Mouse (Mus musculus) mouse embryonic stem cell (cell line): ENCODE results near the gene Mtfr1l.
"Not testable (repeated sequence)": the region's sequence is repeated elsewhere in the genome, so short reads cannot be mapped to it uniquely, and the experiment has no call there.

Source experiments
- in situ Hi-C, 2 experiments: fragments of 300-500 bp; cut with MboI; formaldehyde crosslinking; loops; 1 replicate in 1 of 2; 3 replicates in 1 of 2; pipeline ENCODE4 v1.14.3; 2019 to 2020; ENCODE audit warnings: low sequenced_read_pairs in 2 of 2, low pct_unique_long_range_greater_than_20kb in 1 of 2, mixed read lengths in 1 of 2; ENCODE audit not compliant: unreplicated experiment in 1 of 2

Gene Mtfr1l

DNA sequence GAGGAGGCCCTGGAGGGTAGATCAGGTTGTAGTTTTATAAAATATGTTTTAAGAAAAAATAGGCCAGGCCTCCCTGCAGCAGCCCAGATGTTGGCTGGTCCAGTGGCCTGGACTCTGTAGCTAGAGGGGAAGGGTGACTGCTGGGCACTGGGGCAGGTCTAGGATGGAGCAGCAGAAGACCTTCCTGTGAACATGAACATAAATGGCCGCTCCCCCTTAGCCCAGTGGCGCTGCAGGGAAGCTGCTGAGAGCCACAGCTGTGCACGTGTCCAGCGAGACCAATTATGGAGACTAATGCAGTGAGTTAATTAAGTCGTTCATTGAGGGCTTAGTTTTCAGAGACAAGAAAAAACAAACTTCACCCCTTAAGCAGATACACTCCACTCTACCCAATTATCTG lies 9.4 kb downstream of the Mtfr1l start:
- in situ Hi-C loops, result no loop called here

DNA sequence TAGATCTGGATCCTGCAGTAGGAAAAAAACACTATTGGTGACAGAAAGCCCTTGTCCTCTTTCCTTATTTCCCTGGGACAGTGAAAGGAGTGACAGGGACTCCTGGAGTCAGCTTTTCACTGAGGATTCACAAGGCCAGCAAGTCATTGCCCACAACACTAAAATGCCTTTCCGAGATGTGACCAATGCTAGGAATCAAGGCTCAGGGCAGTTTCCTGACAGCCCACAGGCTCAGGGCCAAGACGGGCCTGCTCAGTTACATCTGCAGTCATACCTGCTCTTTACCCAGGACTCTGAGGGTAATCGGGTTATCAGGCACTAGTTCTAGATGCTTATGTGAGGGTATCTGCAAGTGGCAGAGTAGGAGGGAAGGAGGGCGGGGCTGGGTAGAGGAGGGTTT lies 11.7 kb downstream of the Mtfr1l start:
- in situ Hi-C loops, result no loop called here

GRCm38 (mm10) chr4:134519281-134519680 lies 15.9 kb downstream of the Mtfr1l start:
- in situ Hi-C loops, result no loop called here

GRCm38 (mm10) chr4:134518541-134518940 lies 16.6 kb downstream of the Mtfr1l start:
- in situ Hi-C loops, result no loop called here

GRCm38 (mm10) chr4:134517719-134518118 lies 17.5 kb downstream of the Mtfr1l start:
- in situ Hi-C loops, result no loop called here

GRCm38 (mm10) chr4:134516981-134517380 lies 18.2 kb downstream of the Mtfr1l start:
- in situ Hi-C loops, result no loop called here

- in situ Hi-C loops, result no loop called here
Measured at GRCm38 (mm10) chr4:134515614-134516013, 19.6 kb downstream of the Mtfr1l start.

DNA sequence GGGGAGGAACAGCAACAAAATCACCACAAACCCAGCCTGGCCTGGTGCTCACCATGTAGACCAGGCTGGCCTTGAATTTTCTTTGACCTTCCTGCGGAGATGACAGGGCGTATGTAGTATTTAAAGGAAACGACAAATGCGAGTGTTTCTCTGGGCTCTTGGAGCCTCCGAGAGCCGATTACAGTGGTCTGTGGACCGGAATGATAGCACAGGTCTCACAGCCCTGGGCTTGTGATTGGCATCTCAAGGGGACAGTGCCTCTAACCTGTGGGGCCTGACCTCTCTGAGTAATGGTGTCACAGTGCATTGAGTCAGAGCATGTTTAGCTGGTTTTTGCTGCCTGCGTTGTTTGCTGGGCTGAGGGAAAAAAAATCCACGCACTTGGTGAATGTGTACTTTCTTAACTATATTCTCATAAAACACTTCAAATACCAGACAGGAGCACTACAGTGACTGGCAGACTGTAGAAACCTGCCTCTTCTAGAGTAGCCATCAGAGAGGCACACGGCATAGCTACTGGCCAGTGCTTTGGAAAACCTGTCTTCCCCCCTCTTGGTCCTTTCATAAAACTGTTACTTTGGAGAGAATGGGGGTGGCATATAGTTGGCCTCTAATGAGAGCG lies 20.8 kb downstream of the Mtfr1l start:
- in situ Hi-C loops, result no loop called here

DNA sequence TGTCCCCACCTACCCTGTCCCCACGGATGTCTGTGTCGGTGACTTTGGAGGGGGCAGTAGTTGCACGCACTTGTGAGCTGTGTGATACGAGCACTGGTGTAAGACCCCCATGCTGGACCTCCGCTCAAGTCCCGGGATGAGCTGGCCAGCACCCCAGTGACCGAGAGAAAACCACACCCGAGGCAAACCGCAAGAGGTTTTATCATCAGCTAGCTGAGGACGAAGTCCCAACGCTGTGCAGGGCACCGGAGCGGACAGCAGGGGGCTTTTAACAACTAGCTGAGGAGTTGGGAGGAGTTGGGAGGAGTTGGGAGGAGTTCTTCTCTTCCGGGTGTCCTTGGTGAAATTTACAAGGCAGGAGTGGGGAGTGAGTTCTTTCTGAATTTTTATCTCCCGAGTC lies 22.4 kb downstream of the Mtfr1l start:
- in situ Hi-C loops, result no loop called here

GRCm38 (mm10) chr4:134511730-134512129 lies 23.5 kb downstream of the Mtfr1l start:
- in situ Hi-C loops, result no loop called here

- in situ Hi-C loops, result no loop called here
Measured at GRCm38 (mm10) chr4:134510845-134511411, 24.3 kb downstream of the Mtfr1l start, which contains the start of gene Aunip. Gene Aunip (plus strand): TSS chr4:134510999.

- in situ Hi-C loops, result no loop called here
Measured at GRCm38 (mm10) chr4:134510396-134510795, 24.8 kb downstream of the Mtfr1l start.

- in situ Hi-C loops, result no loop called here
Measured at GRCm38 (mm10) chr4:134506713-134507112, 28.5 kb downstream of the Mtfr1l start.

GRCm38 (mm10) chr4:134505966-134506594 lies 29.1 kb downstream of the Mtfr1l start:
- in situ Hi-C loops, result no loop called here

DNA sequence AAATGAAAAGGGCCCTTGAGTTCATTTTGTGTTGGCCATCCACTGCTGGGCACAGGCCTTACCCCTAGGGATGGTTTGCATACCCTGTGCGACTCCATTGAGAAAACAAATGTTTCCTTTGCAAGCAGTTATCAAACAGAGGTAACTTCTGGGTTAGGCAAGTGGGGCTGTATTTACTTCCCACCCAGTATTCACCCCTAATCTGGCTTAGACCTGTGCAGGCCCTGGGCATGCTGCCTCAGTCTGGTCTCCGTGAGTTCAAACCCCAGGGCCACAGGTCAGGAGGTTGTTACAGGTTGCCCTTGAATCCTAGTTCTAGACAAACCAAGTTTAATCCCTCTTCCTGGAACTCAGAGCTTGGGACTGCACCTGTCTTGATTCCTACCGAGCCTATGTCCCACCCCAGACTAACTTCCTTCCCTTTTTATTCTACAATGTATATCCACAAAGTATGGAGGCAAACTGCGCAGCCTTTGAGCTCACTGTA lies 29.8 kb downstream of the Mtfr1l start:
- in situ Hi-C loops, result no loop called here

- in situ Hi-C loops, result no loop called here
Measured at GRCm38 (mm10) chr4:134503686-134504357, 31.4 kb downstream of the Mtfr1l start.

DNA sequence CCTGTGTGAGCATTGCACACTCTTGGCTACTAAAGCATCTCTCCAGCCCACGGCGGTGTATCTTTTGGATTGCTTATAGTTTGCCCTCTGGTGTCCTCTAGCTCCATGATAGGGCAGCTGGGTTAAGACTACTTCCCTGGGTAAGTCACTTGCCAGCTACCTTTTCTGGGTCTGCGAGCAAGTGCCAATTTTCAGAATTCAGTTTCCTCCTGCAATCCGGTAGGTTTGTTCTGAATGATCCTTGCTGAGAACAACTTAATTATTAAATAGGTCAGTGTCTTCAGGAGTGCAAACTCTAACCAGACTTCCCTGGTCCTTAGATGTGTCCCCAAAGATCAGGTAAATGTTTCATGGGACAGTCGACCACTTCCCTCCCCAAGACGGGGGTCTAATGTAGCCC lies 34.1 kb downstream of the Mtfr1l start:
- in situ Hi-C loops, result no loop called here

DNA sequence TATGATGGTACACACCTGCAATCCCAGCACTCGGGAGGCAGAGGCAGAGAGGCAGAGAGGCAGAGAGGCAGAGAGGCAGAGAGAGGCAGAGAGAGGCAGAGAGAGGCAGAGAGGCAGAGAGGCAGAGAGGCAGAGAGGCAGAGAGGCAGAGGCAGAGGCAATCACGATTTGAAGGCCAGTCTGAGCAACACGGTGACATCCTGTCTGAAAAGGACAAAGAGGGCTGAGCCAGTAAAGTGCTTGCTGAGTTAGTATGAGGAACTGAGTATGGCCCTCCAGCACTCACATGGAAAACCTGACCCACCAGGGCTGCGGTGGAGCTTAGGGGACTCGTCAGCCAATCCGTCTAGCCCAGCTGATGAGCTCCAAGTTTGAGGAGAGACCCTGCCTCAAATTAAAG lies 36.2 kb downstream of the Mtfr1l start:
- in situ Hi-C loops, result not testable (repeated sequence)

DNA sequence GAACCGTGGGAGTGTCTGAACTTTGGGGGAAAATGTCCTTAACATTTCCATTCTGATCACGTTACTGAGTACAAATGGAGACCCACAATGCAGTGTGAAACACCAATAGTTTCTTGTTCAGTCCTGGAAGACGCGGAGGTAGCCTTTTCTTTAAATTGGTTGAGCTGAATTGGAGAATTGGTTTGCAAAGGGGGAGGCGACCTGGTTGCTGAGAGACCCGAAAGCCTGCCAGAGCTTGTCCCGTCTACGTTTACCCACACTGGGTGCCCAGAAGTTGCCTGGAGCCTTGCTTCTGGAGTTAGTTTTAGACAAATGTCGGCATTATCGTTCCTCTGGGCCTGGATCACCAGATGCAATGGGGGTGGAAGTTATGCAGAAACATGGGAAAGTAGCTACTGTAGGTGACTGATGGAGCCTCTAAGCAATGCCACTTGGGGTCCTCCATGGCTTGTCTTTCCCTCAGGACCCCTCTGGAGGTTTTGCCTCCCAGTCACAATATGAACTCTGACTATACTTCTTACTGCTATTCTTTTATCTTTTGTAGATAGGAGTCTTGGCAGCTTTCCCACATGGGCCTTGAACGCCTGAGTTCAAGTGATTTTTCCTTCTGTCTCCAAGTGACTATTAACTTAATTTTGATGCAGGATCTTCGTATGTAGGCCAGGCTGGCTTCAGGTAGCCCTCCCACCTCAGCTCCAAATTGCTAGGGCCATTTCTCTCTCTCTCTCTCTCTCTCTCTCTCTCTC lies 37.0 kb downstream of the Mtfr1l start:
- in situ Hi-C loops, result no loop called here
